Mouse (Mus musculus) left cerebral cortex, postnatal 36 days (tissue): ENCODE measurements around the gene C530008M17Rik. TPM values are rescaled to one million over a fixed set of nuclear protein-coding genes. Genes with fewer than 3 reads are reported as not detected.
A peak's percentile ranks its signal among the peaks of the same experiment; 100 is the strongest.

Source experiments
- DNase-seq, 2 experiments: peaks; one replicate each; pipeline ENCODE4 v3.0.0; 2021 to 2022; ENCODE audit warnings: low spot score in 2 of 2, mixed read lengths in 1 of 2
- intact Hi-C: fragments of 180-260 bp; cut with DNase I; formaldehyde crosslinking; loops from one replicate; pipeline ENCODE4 v1.15.1; 2025
- total RNA-seq, 2 experiments: library from RNA; stranded (reverse); gene quantifications; 2 replicates each; pipeline ENCODE4 v1.2.3; 2021

C530008M17Rik gene
- total RNA-seq, 2 experiments from 2014 or later = 51.8 to 53.5 TPM

GRCm38 (mm10) chr5:76799471-76799870 lies 143.2 kb downstream of the C530008M17Rik start:
- DNase-seq = no peak
- intact Hi-C loops = no loop called here

GRCm38 (mm10) chr5:76809031-76809430 lies 152.7 kb downstream of the C530008M17Rik start:
- intact Hi-C loops = no loop called here
- no peak for DNase-seq

- DNase-seq = no peak
- intact Hi-C loops = no loop called here
Measured at GRCm38 (mm10) chr5:76815035-76815434, 158.7 kb downstream of the C530008M17Rik start.

- DNase-seq = no peak
- intact Hi-C loops = no loop called here
Measured at GRCm38 (mm10) chr5:76815786-76816455, 159.6 kb downstream of the C530008M17Rik start.

GRCm38 (mm10) chr5:76816748-76817147 lies 160.4 kb downstream of the C530008M17Rik start:
- no peak for DNase-seq
- intact Hi-C loops = no loop called here

GRCm38 (mm10) chr5:76817678-76818077 lies 161.4 kb downstream of the C530008M17Rik start:
- intact Hi-C loops = no loop called here

GRCm38 (mm10) chr5:76818807-76819206 lies 162.5 kb downstream of the C530008M17Rik start:
- intact Hi-C loops = no loop called here

More at GRCm38 (mm10) chr5:76817678-76818077, 161.4 kb downstream of the C530008M17Rik start:
- DNase-seq = no peak

GRCm38 (mm10) chr5:76822097-76822496 lies 165.8 kb downstream of the C530008M17Rik start:
- intact Hi-C loops = no loop called here
- DNase-seq = no peak

More at GRCm38 (mm10) chr5:76818807-76819206, 162.5 kb downstream of the C530008M17Rik start:
- no peak for DNase-seq

GRCm38 (mm10) chr5:76828527-76829240 lies 172.4 kb downstream of the C530008M17Rik start:
- DNase-seq = no peak
- intact Hi-C loops = loop anchor here (5.0 kb wide), 1 partner anchor 46 kb away; no protein-coding TSS in a partner anchor

- intact Hi-C loops = loop anchor here (10.0 kb wide), 1 partner anchor 68 kb away; no protein-coding TSS in a partner anchor
- DNase-seq = no peak
Measured at GRCm38 (mm10) chr5:76832529-76833210, 176.4 kb downstream of the C530008M17Rik start.

- DNase-seq = no peak
Measured at GRCm38 (mm10) chr5:76837018-76837417, 180.7 kb downstream of the C530008M17Rik start.

GRCm38 (mm10) chr5:76839786-76840185 lies 183.5 kb downstream of the C530008M17Rik start:
- no peak for DNase-seq
- intact Hi-C loops = loop anchor here (5.0 to 10.0 kb wide), 3 partner anchors 57 to 182 kb away; partner anchors contain the start of gene C530008M17Rik

More at GRCm38 (mm10) chr5:76837018-76837417, 180.7 kb downstream of the C530008M17Rik start:
- intact Hi-C loops = loop anchor here (10.0 kb wide), 1 partner anchor 72 kb away; no protein-coding TSS in a partner anchor

- DNase-seq = no peak
- intact Hi-C loops = loop anchor here (5.0 kb wide), 2 partner anchors 60 to 185 kb away; partner anchors contain the start of gene C530008M17Rik
Measured at GRCm38 (mm10) chr5:76841859-76842258, 185.5 kb downstream of the C530008M17Rik start.

GRCm38 (mm10) chr5:76843448-76843847 lies 187.1 kb downstream of the C530008M17Rik start:
- peak; percentile 54 to 75 for DNase-seq
- intact Hi-C loops = loop anchor here (5.0 kb wide), 2 partner anchors 61 to 186 kb away; partner anchors contain the start of gene C530008M17Rik

GRCm38 (mm10) chr5:76843851-76844419 lies 187.6 kb downstream of the C530008M17Rik start:
- DNase-seq = no peak
- intact Hi-C loops = loop anchor here (5.0 kb wide), 2 partner anchors 62 to 187 kb away; partner anchors contain the start of gene C530008M17Rik

GRCm38 (mm10) chr5:76844618-76845186 lies 188.4 kb downstream of the C530008M17Rik start:
- DNase-seq = no peak
- intact Hi-C loops = loop anchor here (5.0 kb wide), 2 partner anchors 62 to 187 kb away; partner anchors contain the start of gene C530008M17Rik

- no peak for DNase-seq
- intact Hi-C loops = no loop called here
Measured at GRCm38 (mm10) chr5:76847106-76847505, 190.8 kb downstream of the C530008M17Rik start.

GRCm38 (mm10) chr5:76851316-76851715 lies 195.0 kb downstream of the C530008M17Rik start:
- intact Hi-C loops = no loop called here
- DNase-seq = no peak

- peak; percentile 64 to 75 for DNase-seq
- intact Hi-C loops = loop anchor here (2.0 kb wide), 1 partner anchor 261 kb away; no protein-coding TSS in a partner anchor
Measured at GRCm38 (mm10) chr5:76853549-76853948, 197.2 kb downstream of the C530008M17Rik start.
